Mouse (Mus musculus): ENCODE results near the gene Nhp2. TPM values are rescaled to one million over a fixed set of nuclear protein-coding genes. Genes with fewer than 3 reads are reported as not detected.
"Not testable (repeated sequence)": the region's sequence is repeated elsewhere in the genome, so short reads cannot be mapped to it uniquely, and the experiment has no call there.

Nhp2 gene
- total RNA-seq, 2 experiments from 2014 or later: 45.0 to 46.2 TPM

DNA sequence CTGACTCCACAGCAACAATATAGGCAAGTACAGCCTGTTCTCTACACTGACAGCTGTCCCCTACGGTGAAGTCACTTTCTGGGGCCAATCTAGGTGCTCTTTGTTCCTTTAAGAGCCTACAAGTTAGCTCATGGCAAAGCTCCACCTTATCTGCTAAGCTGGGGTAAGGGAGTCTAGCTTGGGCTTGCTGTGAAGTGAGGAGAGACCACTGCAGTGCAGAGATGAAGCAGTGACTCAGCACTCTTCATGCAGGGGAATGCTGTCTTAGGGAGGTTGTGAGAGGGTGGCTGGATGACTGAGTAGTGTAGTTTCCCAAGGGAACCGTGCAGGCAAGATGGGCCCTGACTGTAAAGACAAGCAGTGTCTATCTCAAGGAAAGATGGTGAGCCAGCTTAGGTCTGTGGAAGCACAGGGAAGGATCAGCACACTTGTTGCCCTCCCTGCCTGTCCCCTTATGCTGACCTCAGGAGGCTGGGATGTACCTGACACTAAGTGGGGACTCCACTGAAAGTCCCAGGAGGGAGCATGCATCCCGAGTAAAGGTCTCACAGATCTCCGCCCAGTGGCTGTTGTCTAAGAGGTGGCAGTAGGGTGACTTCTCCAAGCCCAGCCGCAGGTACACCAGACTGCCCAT, 5.8 kb downstream of the Nhp2 start:
- peak overlapping the region; percentile 88 for H3K27ac ChIP-seq
- intact Hi-C loops (cut with DNase I): no loop called here
- TF ChIP-seq CTCF (IDR thresholded peaks at IDR 0.05): no peak
- DNase-seq (ENCODE audit: extremely low spot score in 1 of 2, low spot score in 2 of 2): no peak
- no peak overlapping the region for H3K4me3 ChIP-seq

- TF ChIP-seq CTCF (IDR thresholded peaks at IDR 0.05): no peak
- no peak overlapping the region for H3K4me3 ChIP-seq
- DNase-seq (ENCODE audit: extremely low spot score in 1 of 2, low spot score in 2 of 2): no peak
- H3K27ac ChIP-seq: peak overlapping the region; percentile 89
- intact Hi-C loops (cut with DNase I): no loop called here
These were observed 7.9 kb downstream of the Nhp2 start for GRCm38 (mm10) chr11:51627425-51627824.

DNA sequence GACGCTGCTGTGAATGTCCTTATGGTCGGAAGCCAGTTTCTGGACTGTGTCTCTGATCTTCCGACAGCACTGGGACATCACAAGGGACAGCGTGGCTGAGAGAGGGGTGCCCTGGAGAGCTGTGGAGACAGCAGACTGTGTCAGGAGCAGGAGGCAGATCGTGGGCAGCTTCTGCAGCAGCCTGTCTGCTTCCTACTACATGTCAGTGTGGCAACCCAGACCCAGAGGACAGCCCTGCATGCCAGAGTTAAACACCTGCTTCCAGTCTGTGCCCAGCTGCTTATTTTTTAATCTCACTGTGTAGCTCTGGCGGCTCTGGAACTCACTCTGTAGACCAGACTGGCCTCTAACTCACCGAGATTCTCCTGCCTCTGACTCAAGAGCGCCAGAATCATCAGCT, 8.4 kb downstream of the Nhp2 start:
- TF ChIP-seq CTCF (IDR thresholded peaks at IDR 0.05): no peak
- Histone ChIP-seq H3K27ac (peak overlapping the region; percentile 89), H3K4me3 (no peak overlapping the region)
- intact Hi-C loops (cut with DNase I): no loop called here
- no peak for DNase-seq (ENCODE audit: extremely low spot score in 1 of 2, low spot score in 2 of 2)

- Histone ChIP-seq H3K27ac (peak overlapping the region; percentile 89), H3K4me3 (no peak overlapping the region)
- intact Hi-C loops (cut with DNase I): no loop called here
- DNase-seq (ENCODE audit: extremely low spot score in 1 of 2, low spot score in 2 of 2): peak in 1 of 2 experiments; percentile 48
- TF ChIP-seq CTCF (IDR thresholded peaks at IDR 0.05): no peak
These were observed 10.2 kb downstream of the Nhp2 start for GRCm38 (mm10) chr11:51629651-51630314.

DNA sequence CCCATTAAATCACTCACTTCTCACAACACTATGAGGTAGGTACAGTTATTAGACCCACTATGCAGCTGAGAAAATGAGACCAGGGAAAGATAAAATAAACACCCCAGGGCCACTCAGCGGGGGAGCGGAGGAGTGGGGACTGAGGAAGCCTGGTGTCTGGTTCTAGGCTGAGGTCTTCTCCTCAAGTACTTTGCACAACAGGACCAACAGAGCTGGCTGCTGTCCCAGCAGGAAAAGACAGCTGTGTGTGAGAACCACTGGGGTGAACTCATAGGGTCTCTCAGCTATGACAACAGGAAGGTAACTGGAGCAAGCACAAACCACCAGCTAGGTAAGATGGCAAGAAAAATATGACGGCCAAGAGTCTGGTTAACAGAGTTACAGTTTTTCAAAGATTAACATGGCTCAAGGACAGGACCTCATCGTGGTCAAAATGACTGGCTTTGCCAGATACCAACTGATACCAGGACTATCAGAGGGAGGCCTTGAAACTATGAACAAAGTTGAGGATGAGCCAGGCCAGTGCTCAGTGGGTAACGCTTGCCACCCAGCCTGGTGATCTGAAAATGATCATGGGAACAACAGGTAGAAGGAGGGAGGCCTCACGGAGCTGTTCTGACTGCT, 12.7 kb downstream of the Nhp2 start:
- H3K27ac ChIP-seq: peak overlapping the region; percentile 89
- TF ChIP-seq CTCF (IDR thresholded peaks at IDR 0.05): no peak
- intact Hi-C loops (cut with DNase I): no loop called here
- no peak overlapping the region for H3K4me3 ChIP-seq
- no peak for DNase-seq (ENCODE audit: extremely low spot score in 1 of 2, low spot score in 2 of 2)

DNA sequence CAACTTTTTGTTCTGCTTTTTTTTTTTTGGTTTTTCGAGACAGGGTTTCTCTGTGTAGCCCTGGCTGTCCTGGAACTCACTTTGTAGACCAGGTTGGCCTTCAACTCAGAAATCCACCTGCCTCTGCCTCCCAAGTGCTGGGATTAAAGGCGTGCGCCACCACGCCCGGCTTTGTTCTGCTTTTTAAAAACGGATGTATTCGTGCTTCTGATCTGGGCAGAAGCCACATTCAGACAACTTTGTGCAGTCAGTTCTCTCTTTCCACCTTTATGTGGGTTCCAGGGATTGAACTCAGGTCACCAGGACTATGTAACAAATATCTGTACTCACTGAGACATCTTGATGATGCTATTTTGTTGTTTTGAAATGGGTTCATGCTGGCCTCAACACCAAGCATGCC, 13.7 kb downstream of the Nhp2 start:
- H3K27ac ChIP-seq; intact Hi-C loops (cut with DNase I); DNase-seq (ENCODE audit: extremely low spot score in 1 of 2, low spot score in 2 of 2); H3K4me3 ChIP-seq: not testable (repeated sequence)

DNA sequence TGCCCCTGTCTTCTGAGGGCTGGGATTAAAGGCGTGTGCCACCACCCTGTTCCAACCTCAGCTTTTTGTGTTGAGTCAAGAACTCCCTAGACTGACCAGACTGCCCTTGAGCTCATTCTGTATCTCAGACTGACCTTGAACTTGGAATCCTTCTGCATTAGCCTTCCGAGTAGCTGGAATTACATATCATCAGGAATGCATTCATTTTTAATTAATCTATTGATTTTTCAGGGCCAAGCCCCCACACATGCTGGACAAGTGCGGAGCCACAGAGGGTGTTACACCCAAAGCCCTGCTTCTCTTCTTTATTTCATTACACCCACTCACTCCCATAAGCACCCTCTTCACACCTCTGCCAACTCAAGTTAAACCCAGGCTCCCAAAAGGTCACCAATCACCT, 14.2 kb downstream of the Nhp2 start:
- no peak overlapping the region for H3K4me3 ChIP-seq
- no peak for DNase-seq (ENCODE audit: extremely low spot score in 1 of 2, low spot score in 2 of 2)
- intact Hi-C loops (cut with DNase I): no loop called here
- TF ChIP-seq CTCF (IDR thresholded peaks at IDR 0.05): no peak
- H3K27ac ChIP-seq: no peak overlapping the region

DNA sequence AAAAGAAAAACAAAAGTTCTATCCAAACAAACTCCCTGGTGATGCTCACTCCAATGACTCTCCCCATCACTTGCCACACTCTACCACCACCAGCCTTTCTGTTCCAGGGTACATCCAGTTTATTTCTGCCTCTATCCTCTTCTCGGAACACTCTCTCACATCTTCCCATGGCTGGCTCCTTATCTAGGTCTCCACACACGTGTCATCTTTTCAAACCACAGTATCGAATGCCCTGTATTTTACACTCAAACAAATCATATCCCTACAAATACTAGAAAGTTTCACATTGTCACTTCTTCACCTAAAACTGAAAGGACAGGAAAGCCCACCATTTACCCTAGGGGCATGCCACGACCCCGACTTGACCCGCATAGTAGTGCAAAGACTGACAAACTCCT, 15.6 kb downstream of the Nhp2 start:
- no peak for DNase-seq (ENCODE audit: extremely low spot score in 1 of 2, low spot score in 2 of 2)
- intact Hi-C loops (cut with DNase I): loop anchor here (1.0 to 5.0 kb wide), 3 partner anchors 12 to 51 kb away; partner anchors contain the start of gene Phykpl
- Histone ChIP-seq H3K4me3 (peak overlapping the region; percentile 89), H3K27ac (peak overlapping the region; percentile 96)
- TF ChIP-seq CTCF (IDR thresholded peaks at IDR 0.05): no peak

- peak; percentile 94 to 95 for DNase-seq (ENCODE audit: extremely low spot score in 1 of 2, low spot score in 2 of 2)
- intact Hi-C loops (cut with DNase I): loop anchor here (1.0 to 5.0 kb wide), 3 partner anchors 12 to 51 kb away; partner anchors contain the start of gene Phykpl
- peak within 1 kb of the TSS; percentile 96 for H3K27ac ChIP-seq
- peak within 1 kb of the TSS; percentile 89 for H3K4me3 ChIP-seq
- no peak; the same call in 1 of the 2 replicates for TF ChIP-seq CTCF (IDR thresholded peaks at IDR 0.05)
These were observed 16.2 kb downstream of the Nhp2 start, which contains the start of gene Rmnd5b for GRCm38 (mm10) chr11:51635525-51636322. TSS of gene Rmnd5b (minus strand) at chr11:51635896.

DNA sequence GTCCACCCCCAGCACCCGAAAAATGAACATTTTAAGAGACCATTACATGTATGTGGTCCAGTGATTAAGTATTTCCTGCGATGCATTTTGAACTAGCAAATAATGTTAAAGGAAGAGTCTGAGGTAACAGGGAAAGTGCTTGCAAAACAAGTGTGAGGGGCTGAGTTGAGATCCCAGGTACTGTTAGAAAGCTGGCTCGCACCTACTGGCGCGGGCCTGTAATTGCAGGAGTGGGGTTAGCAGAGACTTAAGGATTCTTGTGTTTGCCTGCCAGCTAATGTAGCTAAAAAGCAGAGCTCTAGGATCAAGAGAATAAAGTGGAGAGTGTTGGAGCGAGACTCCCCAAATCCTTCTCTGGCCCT, 16.8 kb downstream of the Nhp2 start:
- H3K4me3 ChIP-seq: peak overlapping the region; percentile 89
- H3K27ac ChIP-seq: peak overlapping the region; percentile 96
- peak; percentile 83 for TF ChIP-seq CTCF (IDR thresholded peaks at IDR 0.05)
- peak in 1 of 2 experiments; percentile 54 for DNase-seq (ENCODE audit: extremely low spot score in 1 of 2, low spot score in 2 of 2)
- intact Hi-C loops (cut with DNase I): loop anchor here (5.0 kb wide), 1 partner anchor 46 kb away; no protein-coding TSS in a partner anchor

DNA sequence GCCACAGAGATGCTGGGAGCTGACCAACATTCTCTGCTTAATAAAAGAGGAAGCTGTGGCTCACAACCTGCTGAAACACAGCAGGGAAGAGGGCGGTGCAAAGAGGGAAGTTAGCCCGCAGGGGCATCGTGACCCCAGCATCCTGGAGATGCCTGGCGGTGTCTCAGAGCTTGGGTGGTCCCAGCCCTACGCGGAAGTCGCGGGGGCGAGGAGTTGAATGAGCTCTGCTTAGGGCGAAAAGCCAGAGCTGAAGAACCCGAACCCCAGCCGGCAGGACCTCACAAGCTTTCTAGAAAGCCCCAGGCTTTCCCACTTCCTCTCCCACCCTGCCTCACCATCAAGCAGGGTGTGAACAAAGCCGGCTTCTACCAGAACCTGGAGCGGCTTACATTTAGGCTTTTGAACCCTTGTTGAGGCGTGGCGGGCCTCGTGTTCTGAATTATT, 18.5 kb downstream of the Nhp2 start:
- TF ChIP-seq CTCF (IDR thresholded peaks at IDR 0.05): no peak

More for the DNA sequence above, 18.5 kb downstream of the Nhp2 start:
- peak overlapping the region; percentile 56 for H3K27ac ChIP-seq
- peak overlapping the region; percentile 22; the same call in 1 of the 2 replicates for H3K4me3 ChIP-seq
- intact Hi-C loops (cut with DNase I): loop anchor here (5.0 kb wide), 1 partner anchor 44 kb away; no protein-coding TSS in a partner anchor
- DNase-seq (ENCODE audit: extremely low spot score in 1 of 2, low spot score in 2 of 2): no peak
